Mouse (Mus musculus) monocyte, adult 59 days (primary cell): ENCODE results near the gene Ifit1bl1. TPM values are rescaled to one million over a fixed set of nuclear protein-coding genes. Genes with fewer than 3 reads are reported as not detected.

ENCODE experiments used
- total RNA-seq, 2 experiments: library from RNA; stranded (reverse); gene quantifications; one replicate each; pipeline ENCODE4 v1.2.4; 2023

Gene Ifit1bl1
- 1 to 10 TPM; 1.9 to 2.8 TPM for total RNA-seq

DNA sequence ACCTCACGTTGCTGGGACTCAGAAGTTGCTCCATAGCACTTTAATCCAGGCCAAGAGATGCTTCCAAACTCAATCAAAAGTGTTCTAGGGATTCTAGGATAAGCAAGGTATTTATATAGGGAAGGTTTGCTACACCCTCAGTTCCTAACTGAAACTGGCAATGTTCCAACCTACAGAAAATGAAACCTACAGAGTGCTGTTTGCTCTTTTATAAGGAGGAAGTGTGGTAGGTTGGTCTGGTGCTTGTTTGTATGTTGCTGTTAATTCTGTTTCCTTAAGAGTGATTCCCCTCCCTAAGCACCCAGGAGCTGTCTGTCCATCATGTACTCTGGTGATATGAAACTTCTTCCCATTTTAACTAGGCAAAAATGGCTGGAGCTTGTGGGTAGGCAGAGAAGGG, at the start of gene Ifit1bl1:
TSS of gene Ifit1bl1 (minus strand) at position 69 of the 400 bp plus-strand sequence.

DNA sequence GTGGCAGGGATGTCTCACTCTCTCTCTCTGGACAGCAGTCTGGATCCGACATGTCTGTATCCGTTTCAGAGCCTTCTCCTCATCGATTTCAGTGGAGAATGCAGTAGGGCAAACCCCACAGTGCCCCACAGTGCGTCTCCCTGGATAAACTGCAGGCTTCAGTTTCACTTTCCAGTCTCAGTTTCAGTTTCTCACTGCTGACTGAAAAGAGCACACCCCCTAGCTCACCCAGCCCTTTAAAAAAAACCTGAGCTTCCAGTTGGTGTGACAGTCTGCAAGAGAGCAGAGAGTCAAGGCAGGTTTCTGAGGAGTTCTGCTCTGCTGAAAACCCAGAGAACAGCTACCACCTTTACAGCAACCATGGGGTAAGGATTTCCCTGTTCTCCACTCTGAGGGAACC, 38.9 kb upstream of the Ifit1bl1 start, which contains the start of the genes Ifit1bl2 and Ifit1:
TSS of gene Ifit1bl2 (minus strand) at position 121 of the 400 bp plus-strand sequence.
TSS of gene Ifit1 (plus strand) at position 249 of the 400 bp plus-strand sequence.

DNA sequence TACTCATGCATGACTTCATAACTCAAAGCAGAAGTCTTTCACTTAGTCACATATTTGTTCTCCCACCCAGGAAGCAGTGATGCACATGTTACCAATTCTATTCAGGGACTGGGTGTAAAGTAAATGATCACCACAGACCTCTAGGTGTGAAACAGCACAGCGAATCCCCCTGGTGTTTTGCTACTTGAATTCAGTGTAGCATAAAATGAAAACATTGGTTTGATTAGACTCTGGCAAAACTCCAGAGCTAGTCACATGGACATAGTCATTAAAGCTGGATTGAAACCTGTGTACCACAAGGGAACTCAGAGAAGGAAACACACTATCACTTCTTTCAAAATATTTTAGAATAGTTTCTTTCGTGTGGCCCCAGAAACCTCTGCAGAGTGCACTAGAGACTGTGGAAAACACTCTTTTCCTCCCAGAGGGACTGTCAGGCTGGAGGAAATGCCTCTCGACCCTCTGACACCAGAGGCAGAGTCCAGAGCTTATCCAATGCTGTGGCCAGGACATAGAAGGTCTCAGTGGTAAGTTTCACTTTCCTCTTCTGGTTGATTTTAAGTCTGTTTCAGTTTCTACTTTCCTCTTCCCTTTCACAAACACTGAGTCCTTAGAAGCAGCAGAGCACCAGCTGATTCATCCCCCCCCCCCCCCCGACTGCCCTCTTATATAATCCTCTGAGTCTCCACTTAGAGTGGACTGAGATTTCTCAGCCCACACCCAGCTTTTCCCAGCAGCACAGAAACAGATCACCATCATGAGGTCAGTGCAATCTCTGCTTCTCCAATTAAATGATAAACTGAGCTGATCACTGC, 5.7 kb upstream of the Ifit1bl1 start, which contains the start of gene Ifit3b:
TSS of gene Ifit3b (plus strand) at position 734 of the 815 bp plus-strand sequence.

DNA sequence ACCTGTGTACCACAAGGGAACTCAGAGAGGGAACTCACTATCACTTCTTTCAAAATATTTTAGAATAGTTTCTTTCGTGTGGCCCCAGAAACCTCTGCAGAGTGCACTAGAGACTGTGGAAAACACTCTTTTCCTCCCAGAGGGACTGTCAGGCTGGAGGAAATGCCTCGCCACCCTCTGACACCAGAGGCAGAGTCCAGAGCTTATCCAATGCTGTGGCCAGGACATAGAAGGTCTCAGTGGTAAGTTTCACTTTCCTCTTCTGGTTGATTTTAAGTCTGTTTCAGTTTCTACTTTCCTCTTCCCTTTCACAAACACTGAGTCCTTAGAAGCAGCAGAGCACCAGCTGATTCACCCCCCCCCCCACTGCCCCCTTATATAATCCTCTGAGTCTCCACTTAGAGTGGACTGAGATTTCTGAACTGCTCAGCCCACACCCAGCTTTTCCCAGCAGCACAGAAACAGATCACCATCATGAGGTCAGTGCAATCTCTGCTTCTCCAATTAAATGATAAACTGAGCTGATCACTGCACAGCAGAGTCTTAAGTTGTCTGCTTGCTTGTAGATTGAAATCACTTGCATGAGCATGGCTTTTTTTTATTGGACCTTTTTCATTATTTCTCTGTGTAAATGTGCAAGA, 18.5 kb downstream of the Ifit1bl1 start, which contains the start of gene Ifit3:
TSS of gene Ifit3 (plus strand) at position 406 of the 641 bp plus-strand sequence.

DNA sequence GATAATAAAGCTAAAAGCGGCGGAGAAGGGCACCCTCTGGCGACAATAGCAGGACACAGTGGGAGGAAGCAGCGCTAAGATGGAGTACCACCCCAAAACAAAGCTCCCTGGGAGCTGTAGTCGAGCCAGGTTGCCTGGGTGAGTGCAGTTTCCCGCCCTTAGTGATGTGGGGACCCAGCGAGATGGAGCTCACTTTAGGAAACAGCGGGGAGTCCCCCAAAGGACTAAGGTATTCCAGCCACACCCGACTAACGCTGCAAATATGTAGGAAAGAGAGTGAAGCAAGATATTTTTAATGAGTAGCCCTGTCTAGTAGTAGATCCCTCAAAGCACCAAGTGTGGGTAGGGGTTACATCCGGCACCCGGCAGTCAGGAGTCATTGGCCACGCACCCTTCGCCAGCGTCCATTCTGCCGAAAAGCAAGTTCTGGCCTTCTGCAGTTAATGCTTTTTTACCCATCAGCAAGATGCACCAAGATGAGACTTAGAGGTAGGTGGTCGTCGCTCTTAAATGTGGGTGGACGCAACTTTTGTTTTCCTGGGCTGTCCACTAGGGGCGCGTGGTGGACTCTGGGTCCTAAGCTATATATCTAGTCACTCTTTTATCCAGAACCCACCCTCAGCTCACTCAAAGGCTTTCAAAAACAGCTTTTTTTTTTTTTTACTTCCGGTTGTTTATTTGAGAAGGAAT, 51.1 kb downstream of the Ifit1bl1 start, which contains the start of gene Ifit2:
TSS of gene Ifit2 (plus strand) at position 161 of the 690 bp plus-strand sequence.

Other genes with a start within 250 kb of the Ifit1bl1 start
- gene Ch25h, start 126.8 kb downstream of the Ifit1bl1 start, total RNA-seq: under 1 TPM in 1 of 2 experiments, not detected in 1; 0.47 TPM
- 100 to 1,000 TPM; 208 to 214 TPM for gene Lipa, start 74.5 kb downstream of the Ifit1bl1 start, total RNA-seq
- gene Ifit2, start 51.3 kb downstream of the Ifit1bl1 start, total RNA-seq: 1 to 10 TPM; 4.5 to 7.3 TPM
- gene Ifit3, start 18.4 kb downstream of the Ifit1bl1 start, total RNA-seq: 10 to 100 TPM; 13.7 to 20.3 TPM
- gene Ifit3b, start 6.0 kb upstream of the Ifit1bl1 start, total RNA-seq: 1 to 10 TPM; 3.1 to 5.5 TPM
- not detected for gene Ifit1bl2, start 38.8 kb upstream of the Ifit1bl1 start, total RNA-seq
- 1 to 10 TPM; 2.6 to 4.7 TPM for gene Ifit1, start 38.9 kb upstream of the Ifit1bl1 start, total RNA-seq
- gene Slc16a12, start 145.3 kb upstream of the Ifit1bl1 start, total RNA-seq: not detected